Mouse (Mus musculus) kidney, postnatal 25 days (tissue): ENCODE measurements at regions not wholly inside any gene's neighbourhood (a gene's known extent, or its start where the extent isn't known, plus 50 kb on each side); places are given as distances from the start of the nearest gene placed in this dataset.
A peak's percentile ranks its signal among the peaks of the same experiment; 100 is the strongest.

Experiments used
- DNase-seq, 2 experiments: peaks; one replicate each; pipeline ENCODE4 v3.0.0; 2021; ENCODE audit warnings: mixed read lengths in 2 of 2

- no peak for DNase-seq
Observed at GRCm38 (mm10) chr19:45288722-45289121, 53.1 kb upstream of the Lbx1 start.

GRCm38 (mm10) chr19:45297812-45298211, 62.2 kb upstream of the Lbx1 start:
- DNase-seq = no peak

- DNase-seq = no peak
Observed at GRCm38 (mm10) chr19:45299341-45299740, 63.7 kb upstream of the Lbx1 start.

GRCm38 (mm10) chr19:45299768-45300167, 63.8 kb upstream of the Btrc start:
- DNase-seq = no peak

GRCm38 (mm10) chr19:45300691-45301431, 62.7 kb upstream of the Btrc start:
- peak; percentile 14 to 47 for DNase-seq

GRCm38 (mm10) chr19:45301432-45301732, 62.2 kb upstream of the Btrc start:
- DNase-seq = no peak

- no peak for DNase-seq
Observed at GRCm38 (mm10) chr19:45301733-45302547, 61.6 kb upstream of the Btrc start.

- peak in 1 of 2 experiments; percentile 17 for DNase-seq
Observed at GRCm38 (mm10) chr19:45302548-45303241, 60.8 kb upstream of the Btrc start.

GRCm38 (mm10) chr19:45304538-45304937, 59.0 kb upstream of the Btrc start:
- peak in 1 of 2 experiments; percentile 20 for DNase-seq

GRCm38 (mm10) chr19:45307299-45308275, 55.9 kb upstream of the Btrc start:
- DNase-seq = peak; percentile 14 to 37

- peak; percentile 35 to 63 for DNase-seq
Observed at GRCm38 (mm10) chr19:45308676-45309275, 54.8 kb upstream of the Btrc start.

- no peak for DNase-seq
Observed at GRCm38 (mm10) chr19:45310291-45310881, 53.1 kb upstream of the Btrc start.

- DNase-seq = peak; percentile 63 to 81
Observed at GRCm38 (mm10) chr19:45310944-45311603, 52.5 kb upstream of the Btrc start.

- DNase-seq = no peak
Observed at GRCm38 (mm10) chr19:45311831-45312537, 51.5 kb upstream of the Btrc start.

GRCm38 (mm10) chr19:45312713-45313365, 50.7 kb upstream of the Btrc start:
- no peak for DNase-seq
